Mouse (Mus musculus) stomach, embryonic 15.5 days (tissue): Measurements from ENCODE around the gene Gphn. TPM values are rescaled to one million over a fixed set of nuclear protein-coding genes. Genes with fewer than 3 reads are reported as not detected.

Source experiments
- ATAC-seq: fragments of 200-750 bp; cut with Nextera tagmentation; 2 replicates; pipeline ENCODE4 v1.8.0; 2017; ENCODE audit warnings: low read depth, moderate number of reproducible peaks, moderate TSS enrichment; ENCODE audit not compliant: insufficient read depth, low FRiP score
- H3K27ac ChIP-seq: fragments of 300-500 bp; sonication (generic); 2 replicates; pipeline ENCODE4 v1.5.1; 2015; ENCODE audit warnings: mild to moderate bottlenecking, inconsistent platforms
- H3K27me3 ChIP-seq: fragments of 300-500 bp; sonication (generic); replicated peaks from 2 replicates; pipeline ENCODE4 v1.6.1; 2015; ENCODE audit warnings: inconsistent platforms
- H3K36me3 ChIP-seq: fragments of 300-500 bp; sonication (generic); 2 replicates; pipeline ENCODE4 v1.6.1; 2015; ENCODE audit warnings: inconsistent platforms
- H3K4me1 ChIP-seq: fragments of 300-500 bp; sonication (generic); 2 replicates; pipeline ENCODE4 v1.6.1; 2015; ENCODE audit warnings: inconsistent platforms
- H3K4me2 ChIP-seq: fragments of 300-500 bp; sonication (generic); 2 replicates; pipeline ENCODE4 v1.6.1; 2015; ENCODE audit warnings: mild to moderate bottlenecking, inconsistent platforms
- H3K4me3 ChIP-seq: fragments of 300-500 bp; sonication (generic); replicated peaks from 2 replicates; pipeline ENCODE4 v1.5.1; 2015; ENCODE audit warnings: inconsistent platforms
- H3K9ac ChIP-seq: fragments of 300-500 bp; sonication (generic); 2 replicates; pipeline ENCODE4 v1.6.1; 2015; ENCODE audit warnings: inconsistent platforms
- H3K9me3 ChIP-seq: fragments of 300-500 bp; sonication (generic); 2 replicates; pipeline ENCODE4 v1.6.1; 2016; ENCODE audit warnings: inconsistent platforms
- WGBS: fragments of 180-500 bp; shearing (Covaris S2); methylation state at CpG from one replicate; pipeline ENCODE4 v1.1.7; 2015; 5-methylcytosine and 5-hydroxymethylcytosine counted together
- polyA plus RNA-seq: library from polyadenylated mRNA; unstranded; fragments of >200 nt; fragmentation: Nextera tagmentation; extraction: Ambion mirVana; gene quantifications from 2 replicates; pipeline ENCODE4 v1.2.1, GENCODE M21; 2015

Gene Gphn
- polyA plus RNA-seq, 1 experiment from 2014 or later, result 19.2 TPM

DNA sequence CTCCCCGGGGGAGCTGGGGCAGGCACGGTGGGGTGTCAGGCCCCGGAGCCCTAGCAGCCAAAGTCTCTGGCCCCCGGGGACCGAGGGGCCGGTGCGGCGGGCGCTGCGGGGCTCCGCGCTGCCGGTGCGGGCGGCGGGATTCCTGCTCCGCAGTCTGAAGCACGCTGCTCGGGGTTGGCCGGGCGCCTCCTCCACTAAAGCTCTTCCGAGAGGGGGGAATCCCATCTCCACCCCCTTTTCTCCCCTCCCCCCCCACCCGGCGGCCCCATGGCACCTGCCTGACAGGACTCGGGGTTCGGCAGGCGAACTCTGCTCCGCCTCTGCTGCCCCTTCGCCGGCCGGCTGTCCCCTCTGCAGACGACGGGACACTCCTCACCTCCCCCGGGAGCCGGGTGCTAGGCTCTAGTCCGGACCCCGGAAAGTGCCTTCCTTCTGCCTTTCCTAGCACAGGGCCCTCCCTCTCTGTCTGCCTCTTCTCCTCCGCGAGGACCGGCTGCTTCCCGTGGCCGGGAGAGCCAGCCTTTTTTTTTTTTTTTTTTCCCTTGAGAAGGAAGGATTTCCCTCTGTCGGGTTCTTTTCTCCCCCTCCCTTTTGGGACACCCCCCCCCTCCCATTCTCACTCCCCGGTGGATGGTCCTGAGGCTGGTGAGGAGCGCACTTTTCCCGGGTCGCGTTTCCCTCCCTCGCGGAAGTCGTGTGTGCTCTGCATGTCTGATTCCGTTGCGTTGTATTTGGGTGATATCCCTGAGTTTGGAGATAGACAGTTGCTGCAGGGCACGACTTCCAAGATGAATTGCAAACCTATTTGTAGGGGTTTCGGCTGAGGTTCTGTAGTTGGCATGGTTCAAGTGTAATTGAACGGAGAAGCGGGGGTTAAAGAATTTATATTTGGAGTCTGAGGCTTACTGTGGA, 1.1 kb downstream of the Gphn start:
- Histone ChIP-seq H3K27me3 (no peaks in the 10 kb centered on the region), H3K9me3 (no peaks in the 10 kb centered on the region), H3K4me3 (peak overlapping the region; percentile 95), H3K4me2 (peak overlapping the region; percentile 73), H3K9ac (peak overlapping the region; percentile 88), H3K27ac (peak overlapping the region; percentile 99), H3K36me3 (no peaks in the 10 kb centered on the region), H3K4me1 (no peaks in the 10 kb centered on the region)
- WGBS, result under 1% methylated on average over 51 of the region's 57 CpGs
- no peak for ATAC-seq

DNA sequence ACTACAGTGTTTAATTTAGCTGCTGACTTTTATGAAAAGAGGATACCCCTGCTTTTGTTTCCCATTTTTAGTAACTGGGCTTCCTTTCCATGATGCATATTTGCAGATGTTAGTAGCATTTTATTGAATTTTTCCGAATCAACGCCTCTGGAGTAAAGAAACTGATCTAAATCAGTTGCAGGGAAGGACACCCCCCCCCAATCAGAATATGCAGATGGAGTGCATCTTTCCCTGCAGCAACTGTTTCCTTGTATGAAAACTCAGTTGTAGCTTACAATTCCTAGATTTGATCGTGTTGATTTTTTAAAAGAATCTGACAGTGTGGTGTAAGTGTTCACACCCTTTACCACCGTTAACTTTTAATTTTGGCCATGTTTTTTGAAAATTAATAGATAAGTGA, 2.0 kb downstream of the Gphn start:
- 53% methylated on average over 4 of the region's 4 CpGs for WGBS
- Histone ChIP-seq H3K9ac (no peak overlapping the region), H3K27ac (no peak overlapping the region), H3K4me2 (peak overlapping the region; percentile 73), H3K9me3 (no peaks in the 10 kb centered on the region), H3K4me3 (no peak overlapping the region), H3K36me3 (no peaks in the 10 kb centered on the region), H3K27me3 (no peaks in the 10 kb centered on the region), H3K4me1 (no peaks in the 10 kb centered on the region)
- ATAC-seq, result no peak

DNA sequence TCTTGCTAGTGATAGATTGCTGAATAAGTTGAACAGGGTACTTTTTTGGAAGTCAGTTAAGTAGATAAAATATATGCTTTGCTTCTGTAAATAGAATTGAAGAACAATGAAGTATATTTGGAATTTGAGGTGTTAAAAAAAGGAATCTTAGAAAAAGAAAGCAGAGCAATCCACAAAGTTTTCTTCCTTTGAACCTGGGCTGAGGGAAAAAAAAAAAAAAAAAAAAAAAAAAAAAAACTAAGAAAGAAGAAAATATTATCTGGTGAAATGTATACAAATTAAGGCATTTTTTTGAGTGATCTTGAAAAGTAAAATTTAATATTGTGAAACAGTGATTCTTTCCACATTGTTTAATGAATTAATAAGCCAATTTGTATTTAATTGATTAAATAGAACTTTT, 6.4 kb downstream of the Gphn start:
- no peaks in the 10 kb centered on the region for H3K36me3 ChIP-seq
- H3K27me3 ChIP-seq, result no peaks in the 10 kb centered on the region
- no peaks in the 10 kb centered on the region for H3K9me3 ChIP-seq
- H3K4me2 ChIP-seq, result no peak overlapping the region
- H3K9ac ChIP-seq, result no peak overlapping the region
- H3K4me3 ChIP-seq, result no peak overlapping the region
- H3K27ac ChIP-seq, result no peak overlapping the region
- no peaks in the 10 kb centered on the region for H3K4me1 ChIP-seq
- no peak for ATAC-seq

DNA sequence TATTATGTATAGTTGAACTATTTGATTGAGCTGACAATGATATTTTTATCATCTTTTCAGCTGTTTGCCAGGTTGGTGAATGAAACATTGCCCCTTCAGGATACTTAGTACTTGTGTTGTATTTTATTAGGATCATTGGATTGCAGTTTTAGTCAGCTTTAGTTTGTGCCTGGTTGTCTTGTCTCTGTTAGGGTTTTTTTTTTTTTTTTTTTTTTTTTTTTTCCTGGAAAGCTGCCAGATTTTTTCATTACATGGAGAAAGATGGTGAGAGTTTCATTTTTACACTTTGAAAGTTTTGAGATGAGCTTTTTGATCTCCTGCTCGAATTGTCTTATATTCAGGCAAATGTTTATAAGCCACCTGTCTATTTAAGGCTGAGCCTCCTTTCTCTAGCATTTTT, 22.2 kb downstream of the Gphn start:
- H3K36me3 ChIP-seq, result no peaks in the 10 kb centered on the region
- H3K9me3 ChIP-seq, result no peaks in the 10 kb centered on the region
- H3K4me3 ChIP-seq, result no peak overlapping the region
- H3K27me3 ChIP-seq, result no peaks in the 10 kb centered on the region
- H3K27ac ChIP-seq, result no peak overlapping the region
- 44% methylated on average over 1 of the region's 1 CpGs for WGBS
- no peak overlapping the region for H3K9ac ChIP-seq
- no peaks in the 10 kb centered on the region for H3K4me1 ChIP-seq
- no peak for ATAC-seq
- H3K4me2 ChIP-seq, result no peak overlapping the region

DNA sequence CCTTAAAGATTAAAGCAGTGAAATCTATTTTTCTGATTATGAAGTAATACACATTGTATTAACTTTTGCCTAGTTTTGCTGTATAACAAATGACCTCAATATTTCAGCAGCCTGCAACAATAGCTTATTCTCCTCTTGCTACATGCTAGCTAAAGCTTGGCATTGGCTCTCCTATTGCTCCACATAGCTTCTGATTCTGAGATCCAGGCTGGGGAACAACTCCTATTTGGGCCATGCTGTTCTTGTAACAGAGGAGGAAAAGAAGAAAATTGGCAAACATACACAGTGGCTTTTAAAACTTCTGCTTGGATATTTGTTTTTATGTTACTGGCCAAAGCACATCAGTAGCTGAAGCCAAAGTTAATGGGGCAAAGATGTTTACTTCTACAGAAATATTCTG, 23.0 kb downstream of the Gphn start:
- Histone ChIP-seq H3K27me3 (no peaks in the 10 kb centered on the region), H3K9me3 (no peaks in the 10 kb centered on the region), H3K36me3 (no peaks in the 10 kb centered on the region), H3K4me3 (no peak overlapping the region), H3K9ac (no peak overlapping the region), H3K4me1 (no peaks in the 10 kb centered on the region), H3K4me2 (no peak overlapping the region), H3K27ac (no peak overlapping the region)
- ATAC-seq, result no peak

DNA sequence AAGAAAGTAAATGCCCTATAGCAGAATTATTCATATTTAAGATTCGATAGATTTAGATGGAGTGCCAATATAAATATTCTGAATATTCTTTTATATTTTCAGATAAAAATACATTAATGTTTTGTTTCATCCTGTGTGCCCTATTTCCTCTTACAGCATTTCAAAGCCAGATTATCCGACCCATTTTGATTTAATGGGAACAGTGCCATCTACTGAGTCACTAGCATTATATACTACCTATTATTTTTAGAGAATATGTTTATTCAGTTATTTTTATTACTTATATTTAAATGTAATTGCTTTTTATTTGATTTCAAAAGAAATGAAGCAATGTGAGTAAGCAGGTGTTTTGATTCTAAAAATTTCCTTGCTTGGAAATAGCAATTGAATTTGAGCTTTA, 51.2 kb downstream of the Gphn start:
- Histone ChIP-seq H3K27me3 (no peaks in the 10 kb centered on the region), H3K36me3 (no peaks in the 10 kb centered on the region), H3K4me1 (no peaks in the 10 kb centered on the region), H3K9me3 (no peaks in the 10 kb centered on the region), H3K9ac (no peak overlapping the region), H3K4me3 (no peak overlapping the region), H3K4me2 (no peak overlapping the region), H3K27ac (no peak overlapping the region)
- 66% methylated on average over 2 of the region's 2 CpGs for WGBS
- no peak for ATAC-seq

DNA sequence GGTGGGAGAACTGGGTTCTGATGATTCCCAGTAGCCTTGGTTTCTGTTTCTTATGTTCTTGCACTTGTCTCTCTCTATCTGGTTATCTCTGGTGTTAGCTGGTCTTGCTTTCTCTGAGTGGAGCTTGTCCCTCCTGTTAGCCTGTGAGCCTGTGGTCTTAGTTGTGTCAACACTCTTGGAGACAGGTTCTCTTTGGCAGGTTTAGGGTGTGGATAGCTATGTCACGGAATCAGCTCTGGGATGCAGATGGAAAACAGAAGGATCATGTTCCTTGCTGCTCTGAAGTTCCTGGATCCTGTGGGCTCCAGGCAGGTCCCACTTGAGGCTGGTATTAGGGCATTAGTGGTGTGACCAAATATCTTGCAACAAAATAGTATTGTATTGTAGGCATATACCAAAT, 64.2 kb downstream of the Gphn start:
- no peaks in the 10 kb centered on the region for H3K4me1 ChIP-seq
- H3K4me2 ChIP-seq, result no peak overlapping the region
- H3K36me3 ChIP-seq, result no peaks in the 10 kb centered on the region
- no peaks in the 10 kb centered on the region for H3K9me3 ChIP-seq
- ATAC-seq, result no peak
- no peak overlapping the region for H3K4me3 ChIP-seq
- WGBS, result 89% methylated on average over 1 of the region's 1 CpGs
- H3K9ac ChIP-seq, result no peak overlapping the region
- no peak overlapping the region for H3K27ac ChIP-seq
- no peaks in the 10 kb centered on the region for H3K27me3 ChIP-seq

DNA sequence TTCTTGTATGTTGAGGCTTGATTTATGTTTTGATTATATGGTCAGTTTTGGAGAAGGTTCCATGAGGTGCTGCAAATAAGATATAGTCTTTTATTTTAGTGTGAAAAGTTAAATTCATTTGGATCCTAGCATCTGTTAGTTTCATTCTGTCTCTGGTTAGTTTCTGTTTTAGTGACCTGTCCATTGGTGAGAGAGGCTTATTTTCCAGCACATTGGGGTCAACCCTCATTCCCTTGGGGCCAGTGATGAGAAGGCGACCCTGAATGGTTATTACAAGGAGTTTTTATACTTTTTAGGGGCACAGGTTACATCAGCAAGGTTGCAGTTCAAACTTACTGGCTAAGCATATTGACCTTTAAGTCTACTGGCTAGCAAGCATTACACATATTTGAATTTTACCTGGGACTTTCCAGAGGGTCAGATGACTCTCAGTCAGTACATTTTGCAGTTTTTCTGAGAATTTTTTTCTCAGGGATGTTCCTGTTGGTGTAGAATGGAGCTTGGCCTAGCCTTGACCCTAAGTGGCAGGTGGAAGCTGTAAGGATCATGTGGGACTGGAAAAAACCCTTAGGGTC, 72.7 kb downstream of the Gphn start:
- Histone ChIP-seq H3K27ac (no peak overlapping the region), H3K4me2 (no peak overlapping the region), H3K9ac (no peak overlapping the region), H3K36me3 (no peaks in the 10 kb centered on the region), H3K27me3 (no peaks in the 10 kb centered on the region), H3K4me1 (no peaks in the 10 kb centered on the region), H3K9me3 (no peaks in the 10 kb centered on the region), H3K4me3 (no peak overlapping the region)
- 77% methylated on average over 1 of the region's 1 CpGs for whole genome bisulfite sequencing
- ATAC-seq, result no peak

DNA sequence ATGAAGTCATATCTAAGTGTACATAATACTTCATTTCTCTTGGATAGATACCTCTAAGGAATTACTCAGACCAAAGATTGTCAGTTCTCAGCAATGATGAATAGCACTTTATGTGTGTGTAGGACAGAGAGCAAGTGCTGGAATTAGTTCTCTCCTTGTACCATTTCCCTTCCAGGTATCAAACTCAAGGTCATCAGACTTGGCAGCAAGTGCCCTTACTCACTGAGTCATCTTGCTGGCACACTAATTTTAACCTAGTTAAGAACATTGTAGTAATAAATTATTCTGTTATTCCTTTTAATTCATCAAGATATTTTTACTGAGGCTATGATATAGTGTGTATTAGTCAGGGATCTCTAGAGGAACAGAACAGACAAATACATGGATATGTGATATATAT, 88.9 kb downstream of the Gphn start:
- Histone ChIP-seq H3K4me3 (no peak overlapping the region), H3K9me3 (no peaks in the 10 kb centered on the region), H3K27me3 (no peaks in the 10 kb centered on the region), H3K4me1 (no peaks in the 10 kb centered on the region), H3K36me3 (no peaks in the 10 kb centered on the region), H3K4me2 (no peak overlapping the region), H3K27ac (no peak overlapping the region), H3K9ac (no peak overlapping the region)
- ATAC-seq, result no peak

DNA sequence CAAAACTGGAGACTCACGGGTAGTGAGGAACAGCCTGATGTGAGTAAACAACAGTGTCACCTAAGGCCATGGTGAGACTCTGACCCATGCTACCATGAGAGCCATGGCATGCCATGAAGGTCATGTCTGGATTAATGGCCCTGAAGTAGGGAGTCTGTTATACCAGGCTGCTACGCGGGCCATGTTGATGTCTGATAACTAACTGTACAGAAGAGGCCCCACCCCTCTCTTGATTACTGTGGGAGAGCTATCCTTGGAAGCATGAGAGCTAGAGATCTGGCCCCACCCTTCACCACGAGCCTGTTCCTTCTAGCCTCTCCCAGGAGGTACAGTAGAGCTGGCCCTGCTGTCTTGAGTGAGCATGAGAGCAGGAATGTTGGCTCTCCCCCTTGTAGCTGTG, 101.8 kb downstream of the Gphn start:
- WGBS, result 78% methylated on average over 4 of the region's 4 CpGs
- no peaks in the 10 kb centered on the region for H3K4me1 ChIP-seq

DNA sequence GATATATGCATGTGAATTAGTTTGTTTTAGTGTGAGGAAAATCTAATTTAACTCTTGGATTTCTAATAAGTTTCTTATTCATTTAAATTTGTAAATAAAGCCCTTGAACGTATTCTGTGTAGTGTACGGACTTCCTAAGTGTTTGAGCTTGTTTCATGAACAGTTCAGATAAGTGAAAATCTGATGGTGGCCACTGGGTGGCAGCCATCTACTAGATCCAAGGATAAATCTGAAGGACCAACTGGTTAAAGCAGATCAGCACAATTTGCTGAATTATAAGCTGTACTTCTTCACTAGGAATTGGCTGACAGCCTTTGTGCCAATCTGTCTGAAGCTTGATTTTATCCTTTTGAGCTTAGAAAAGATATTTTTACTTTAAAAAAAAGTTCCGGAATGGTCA, 105.9 kb downstream of the Gphn start:
- Histone ChIP-seq H3K27me3 (no peaks in the 10 kb centered on the region), H3K4me3 (no peak overlapping the region), H3K27ac (no peak overlapping the region), H3K9me3 (no peaks in the 10 kb centered on the region), H3K36me3 (no peaks in the 10 kb centered on the region), H3K9ac (no peak overlapping the region), H3K4me1 (no peaks in the 10 kb centered on the region), H3K4me2 (no peak overlapping the region)
- peak; percentile 56; the same call in 1 of the 2 replicates for ATAC-seq
- 50% methylated on average over 3 of the region's 3 CpGs for WGBS

More for the DNA sequence above, 101.8 kb downstream of the Gphn start:
- H3K27me3 ChIP-seq, result no peaks in the 10 kb centered on the region
- H3K27ac ChIP-seq, result no peak overlapping the region
- 0 out of 2 replicates have a peak, but pooled peaks have one; percentile 47 for ATAC-seq
- H3K9me3 ChIP-seq, result no peaks in the 10 kb centered on the region
- H3K36me3 ChIP-seq, result no peaks in the 10 kb centered on the region
- no peak overlapping the region for H3K4me3 ChIP-seq
- no peak overlapping the region for H3K9ac ChIP-seq
- H3K4me2 ChIP-seq, result no peak overlapping the region

DNA sequence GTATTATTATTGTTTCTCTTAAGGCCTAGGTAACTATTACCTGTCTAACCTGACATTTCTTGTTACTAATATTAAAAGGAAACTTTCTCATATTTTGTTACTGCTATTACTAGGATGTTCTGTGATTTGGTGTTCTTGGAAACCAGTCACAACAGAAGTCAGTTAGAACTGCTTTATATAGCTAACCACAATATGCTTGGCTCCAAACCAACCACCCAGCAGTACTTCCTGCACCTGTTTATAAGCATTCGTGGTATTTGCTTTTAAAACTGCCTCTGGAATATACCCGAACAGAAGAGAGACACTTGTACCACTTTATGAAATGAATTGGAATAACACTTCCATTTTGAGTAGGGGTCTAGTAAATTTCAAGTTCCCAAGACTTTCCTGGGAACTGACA, 130.3 kb downstream of the Gphn start:
- Histone ChIP-seq H3K27ac (no peak overlapping the region), H3K4me2 (no peak overlapping the region), H3K9ac (no peak overlapping the region), H3K27me3 (no peaks in the 10 kb centered on the region), H3K4me3 (no peak overlapping the region), H3K9me3 (no peaks in the 10 kb centered on the region), H3K4me1 (no peaks in the 10 kb centered on the region), H3K36me3 (no peaks in the 10 kb centered on the region)
- no peak for ATAC-seq
- 69% methylated on average over 2 of the region's 2 CpGs for WGBS
